Mouse (Mus musculus): ENCODE measurements around the gene Trim9.

GRCm38 (mm10) chr12:70195426-70195825, 152.0 kb downstream of the Trim9 start:
- TF ChIP-seq CTCF (IDR thresholded peaks at IDR 0.05; ENCODE audit: extremely low read depth, insufficient read depth, insufficient read length, insufficient replicate concordance) (no peak), POLR2A (IDR thresholded peaks at IDR 0.05; ENCODE audit: low read depth, low read length) (no peak)
